Mouse (Mus musculus): ENCODE measurements around the gene Dnase1l1. TPM values are rescaled to one million over a fixed set of nuclear protein-coding genes. Genes with fewer than 3 reads are reported as not detected.
A peak's percentile ranks its signal among the peaks of the same experiment; 100 is the strongest.

Dnase1l1 gene
- total and polyA plus RNA-seq, 2 experiments, result 3.5 to 5.5 TPM

GRCm38 (mm10) chrX:74283092-74283437 is 928 bp upstream of the Dnase1l1 start:
- TF ChIP-seq CTCF (IDR thresholded peaks at IDR 0.05; ENCODE audit: low read depth, low read length), result no peak
- TF ChIP-seq POLR2A (IDR thresholded peaks at IDR 0.05; ENCODE audit: extremely low read depth, insufficient read depth, low read length), result no peak
- H3K79me2 ChIP-seq (ENCODE audit: control insufficient read depth, insufficient read depth, low read length), result peaks cover 3% of the 10 kb centered on the region; the same call in 1 of the 2 replicates
- no peak for DNase-seq (ENCODE audit: extremely low read depth, low read depth, low spot score)
- WGBS, result 2% methylated on average over 5 of the region's 5 CpGs
- no peaks in the 10 kb centered on the region; the same call in 1 of the 2 replicates for H3K36me3 ChIP-seq (ENCODE audit: control insufficient read depth, insufficient read depth, low read length)
- peak overlapping the region; percentile 91 for H3K9ac ChIP-seq (ENCODE audit: low read depth, low read length)
- no peaks in the 10 kb centered on the region for H3K27me3 ChIP-seq (ENCODE audit: control insufficient read depth, insufficient read depth, low read length)
- peak overlapping the region; percentile 92 for H3K27ac ChIP-seq (replicated peaks; ENCODE audit: insufficient read depth, low read depth, low read length)
- peak overlapping the region; percentile 67 for H3K4me3 ChIP-seq (ENCODE audit: insufficient read depth, low read depth, low read length)
- peaks cover 6% of the 10 kb centered on the region; the same call in 1 of the 2 replicates for H3K4me1 ChIP-seq (ENCODE audit: control insufficient read depth, insufficient read depth, low read length)

GRCm38 (mm10) chrX:74282395-74283091 is 406 bp upstream of the Dnase1l1 start:
- WGBS, result 0% methylated on average over 39 of the region's 39 CpGs
- H3K27ac ChIP-seq (replicated peaks; ENCODE audit: insufficient read depth, low read depth, low read length), result peak overlapping the region; percentile 92
- peak; percentile 80 for DNase-seq (ENCODE audit: extremely low read depth, low read depth, low spot score)
- H3K79me2 ChIP-seq (ENCODE audit: control insufficient read depth, insufficient read depth, low read length), result peaks cover 3% of the 10 kb centered on the region; the same call in 1 of the 2 replicates
- H3K36me3 ChIP-seq (ENCODE audit: control insufficient read depth, insufficient read depth, low read length), result no peaks in the 10 kb centered on the region
- H3K4me3 ChIP-seq (ENCODE audit: insufficient read depth, low read depth, low read length), result peak overlapping the region; percentile 67
- H3K4me1 ChIP-seq (ENCODE audit: control insufficient read depth, insufficient read depth, low read length), result peaks cover 6% of the 10 kb centered on the region; the same call in 1 of the 2 replicates
- H3K27me3 ChIP-seq (ENCODE audit: control insufficient read depth, insufficient read depth, low read length), result no peaks in the 10 kb centered on the region
- peak overlapping the region; percentile 91 for H3K9ac ChIP-seq (ENCODE audit: low read depth, low read length)
- TF ChIP-seq POLR2A (IDR thresholded peaks at IDR 0.05; ENCODE audit: extremely low read depth, insufficient read depth, low read length), result peak; percentile 51; the same call in 1 of the 2 replicates
- no peak for TF ChIP-seq CTCF (IDR thresholded peaks at IDR 0.05; ENCODE audit: low read depth, low read length)

GRCm38 (mm10) chrX:74281041-74281731 is 951 bp downstream of the Dnase1l1 start:
- H3K4me3 ChIP-seq (ENCODE audit: insufficient read depth, low read depth, low read length), result peak overlapping the region; percentile 67
- H3K79me2 ChIP-seq (ENCODE audit: control insufficient read depth, insufficient read depth, low read length), result peaks cover 3% of the 10 kb centered on the region; the same call in 1 of the 2 replicates
- H3K36me3 ChIP-seq (ENCODE audit: control insufficient read depth, insufficient read depth, low read length), result no peaks in the 10 kb centered on the region
- peak overlapping the region; percentile 59 for H3K9ac ChIP-seq (ENCODE audit: low read depth, low read length)
- TF ChIP-seq CTCF (IDR thresholded peaks at IDR 0.05; ENCODE audit: low read depth, low read length) (no peak), POLR2A (IDR thresholded peaks at IDR 0.05; ENCODE audit: extremely low read depth, insufficient read depth, low read length) (no peak)
- DNase-seq (ENCODE audit: extremely low read depth, low read depth, low spot score), result no peak
- WGBS, result under 1% methylated on average over 13 of the region's 14 CpGs
- H3K4me1 ChIP-seq (ENCODE audit: control insufficient read depth, insufficient read depth, low read length), result peaks cover 6% of the 10 kb centered on the region; the same call in 1 of the 2 replicates
- H3K27ac ChIP-seq (replicated peaks; ENCODE audit: insufficient read depth, low read depth, low read length), result peak overlapping the region; percentile 52
- no peaks in the 10 kb centered on the region for H3K27me3 ChIP-seq (ENCODE audit: control insufficient read depth, insufficient read depth, low read length)

GRCm38 (mm10) chrX:74277916-74278315 is 4.2 kb downstream of the Dnase1l1 start:
- H3K9ac ChIP-seq (ENCODE audit: low read depth, low read length), result no peak overlapping the region
- DNase-seq (ENCODE audit: extremely low read depth, low read depth, low spot score), result no peak
- 83% methylated on average over 8 of the region's 8 CpGs for WGBS

GRCm38 (mm10) chrX:74273422-74274322 is 8.5 kb downstream of the Dnase1l1 start:
- Histone ChIP-seq H3K27ac (replicated peaks; ENCODE audit: insufficient read depth, low read depth, low read length) (0 out of 2 replicates have a peak overlapping the region, but pooled peaks have one; percentile 27), H3K4me1 (ENCODE audit: control insufficient read depth, insufficient read depth, low read length) (peaks cover 3% of the 10 kb centered on the region; the same call in 1 of the 2 replicates), H3K79me2 (ENCODE audit: control insufficient read depth, insufficient read depth, low read length) (no peaks in the 10 kb centered on the region), H3K4me3 (ENCODE audit: insufficient read depth, low read depth, low read length) (no peak overlapping the region), H3K36me3 (ENCODE audit: control insufficient read depth, insufficient read depth, low read length) (peaks cover 14% of the 10 kb centered on the region), H3K9ac (ENCODE audit: low read depth, low read length) (no peak overlapping the region), H3K27me3 (ENCODE audit: control insufficient read depth, insufficient read depth, low read length) (no peaks in the 10 kb centered on the region)
- no peak for DNase-seq (ENCODE audit: extremely low read depth, low read depth, low spot score)
- WGBS, result 31% methylated on average over 10 of the region's 10 CpGs
- TF ChIP-seq CTCF (IDR thresholded peaks at IDR 0.05; ENCODE audit: low read depth, low read length), result no peak
- no peak for TF ChIP-seq POLR2A (IDR thresholded peaks at IDR 0.05; ENCODE audit: extremely low read depth, insufficient read depth, low read length)

More at GRCm38 (mm10) chrX:74277916-74278315, 4.2 kb downstream of the Dnase1l1 start:
- TF ChIP-seq CTCF (IDR thresholded peaks at IDR 0.05; ENCODE audit: low read depth, low read length) (no peak), POLR2A (IDR thresholded peaks at IDR 0.05; ENCODE audit: extremely low read depth, insufficient read depth, low read length) (no peak)
- Histone ChIP-seq H3K36me3 (ENCODE audit: control insufficient read depth, insufficient read depth, low read length) (peaks cover 3% of the 10 kb centered on the region; the same call in 1 of the 2 replicates), H3K27ac (replicated peaks; ENCODE audit: insufficient read depth, low read depth, low read length) (no peak overlapping the region), H3K79me2 (ENCODE audit: control insufficient read depth, insufficient read depth, low read length) (no peaks in the 10 kb centered on the region), H3K4me3 (ENCODE audit: insufficient read depth, low read depth, low read length) (no peak overlapping the region), H3K4me1 (ENCODE audit: control insufficient read depth, insufficient read depth, low read length) (peaks cover 1% of the 10 kb centered on the region; the same call in 1 of the 2 replicates), H3K27me3 (ENCODE audit: control insufficient read depth, insufficient read depth, low read length) (no peaks in the 10 kb centered on the region)

All from liver, adult 2 months (tissue).